In the genomic region with DNA sequence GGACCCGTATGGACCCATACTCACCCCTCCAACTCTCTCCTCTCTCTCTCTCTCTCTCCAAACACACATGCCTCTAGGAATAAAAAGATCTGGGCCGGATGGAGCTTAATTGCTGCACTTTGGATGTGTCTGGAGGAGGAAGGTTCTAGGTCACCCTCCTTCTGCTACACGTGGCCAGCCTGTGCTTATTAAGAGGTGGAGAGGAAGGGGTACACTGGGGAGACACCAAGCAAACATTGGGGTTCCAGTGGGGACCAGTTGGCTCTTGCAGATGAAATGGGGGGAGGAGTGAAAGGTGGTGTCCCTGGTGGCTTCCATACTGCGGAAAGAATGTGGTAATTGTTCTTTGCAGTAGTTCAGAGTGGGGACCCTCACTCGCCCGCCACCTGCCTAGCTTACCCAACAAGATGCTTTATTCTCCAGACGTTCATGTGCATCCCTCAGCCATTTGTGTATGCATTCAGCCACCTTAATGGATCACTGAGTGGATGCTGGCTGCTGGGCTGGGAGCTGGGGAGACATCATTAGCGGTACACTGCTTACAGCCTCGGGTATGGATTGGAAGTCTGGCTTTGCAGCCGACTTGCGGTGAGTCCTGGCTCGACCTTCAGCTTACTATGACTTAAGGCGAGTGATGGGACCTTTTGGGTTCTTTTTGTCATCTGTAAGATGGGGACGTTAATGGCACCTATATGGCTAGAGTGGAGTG, we compare ENCODE assay signal across 11 mouse cellular contexts. TPM values are rescaled to one million over a fixed set of nuclear protein-coding genes. Genes with fewer than 3 reads are reported as not detected.
DNase-seq lines count a peak whose midpoint lies in the region; ATAC-seq and TF ChIP-seq lines count a peak whose summit lies in the region.
"Had no signal": no experiment of that assay in that cellular context is flagged by ENCODE, and none has a peak within 500 bp of the region (broad histone marks: within the 10 kb centered on the region; RNA-seq: fewer than 3 reads in every experiment).

No protein-coding gene starts in this region.

- TF ChIP-seq EP300 in ES-Bruce4 (IDR thresholded peaks at IDR 0.05; ENCODE audit: insufficient read depth, low read depth, low read length), result no peak

- H3K4me3 ChIP-seq in ES-Bruce4 (ENCODE audit: low read depth, low read length), result peak overlapping the region; percentile 25
- H3K4me3 ChIP-seq in hindbrain, embryonic 13.5 days, result no peak overlapping the region

- H3K9ac ChIP-seq in ES-Bruce4 (ENCODE audit: low read depth, poor library complexity, severe bottlenecking), result no peak overlapping the region; the same call in 1 of the 2 replicates
- H3K9ac ChIP-seq in hindbrain, embryonic 13.5 days, result no peak overlapping the region; the same call in 1 of the 2 replicates

- H3K4me2 ChIP-seq in hindbrain, embryonic 13.5 days, result no peak overlapping the region

- WGBS in hindbrain, embryonic 13.5 days, result 61% methylated on average over 14 of the region's 14 CpGs

- ATAC-seq in hindbrain, embryonic 13.5 days (ENCODE audit: low FRiP score), result no peak
- ATAC-seq in inflammation-experienced regulatory T-cells, adult 6 months, result no peak

- TF ChIP-seq CTCF in ES-Bruce4 (IDR thresholded peaks at IDR 0.05; ENCODE audit: low read depth, low read length), result no peak

- peaks cover 20% of the 10 kb centered on the region for H3K4me1 ChIP-seq in ES-Bruce4 (ENCODE audit: control insufficient read depth, insufficient read depth, low read length)
- H3K4me1 ChIP-seq in hindbrain, embryonic 13.5 days (replicated peaks), result peaks cover 29% of the 10 kb centered on the region

- H3K27me3 ChIP-seq in ES-Bruce4 (ENCODE audit: control insufficient read depth, insufficient read depth, low read length, poor library complexity, severe bottlenecking), result no peaks in the 10 kb centered on the region
- H3K27me3 ChIP-seq in hindbrain, embryonic 13.5 days, result no peaks in the 10 kb centered on the region

- no peak for TF ChIP-seq POLR2A in ES-Bruce4 (IDR thresholded peaks at IDR 0.05; ENCODE audit: insufficient read depth, low read length)

- no peaks in the 10 kb centered on the region for H3K9me3 ChIP-seq in ES-Bruce4 (replicated peaks; ENCODE audit: control insufficient read depth, insufficient read depth, low read length, poor library complexity, severe bottlenecking)
- no peaks in the 10 kb centered on the region for H3K9me3 ChIP-seq in hindbrain, embryonic 13.5 days

- intact Hi-C loops in heart, postnatal 25 days (cut with DNase I), result loop anchor here (5.0 kb wide), 1 partner anchor 59 kb away; no protein-coding TSS in a partner anchor

- peak; percentile 93 for DNase-seq in heart, adult 11 months
- DNase-seq in heart, postnatal 25 days (ENCODE audit: low spot score), result no peak
- peak; percentile 4 for DNase-seq in kidney, postnatal 10 days
- no peak for DNase-seq in kidney, postnatal 14 days
- no peak for DNase-seq in testis, postnatal 14 days (ENCODE audit: low spot score)
- DNase-seq: layer of hippocampus, adult 9-11 months; lung, postnatal 14 days; right cerebral cortex, postnatal 14 days had no signal

- H3K36me3 ChIP-seq in ES-Bruce4 (ENCODE audit: control insufficient read depth, insufficient read depth, low read length, poor library complexity, severe bottlenecking), result no peaks in the 10 kb centered on the region
- H3K36me3 ChIP-seq in hindbrain, embryonic 13.5 days, result no peaks in the 10 kb centered on the region

- H3K27ac ChIP-seq in ES-Bruce4 (ENCODE audit: insufficient read depth, low read length), result peak overlapping the region; percentile 76
- H3K27ac ChIP-seq in hindbrain, embryonic 13.5 days, result peak overlapping the region; percentile 85

RNA-seq across cellular contexts. Expression of a gene that starts 14.4 kb away (rescaled TPM):
- 100 to 1,000 TPM in 1 of 2 experiments, 10 to 100 TPM in 1; 77.7 to 110 TPM for total RNA-seq in heart, postnatal 25 days (2021)
- polyA plus RNA-seq in ES-Bruce4 (2011; ENCODE audit: insufficient read depth, insufficient read length, low read depth, missing spikeins), result 102 and 103 TPM in 2 replicates
- 33.3 and 35.4 TPM in 2 replicates for polyA plus RNA-seq in hindbrain, embryonic 13.5 days (2015; fragmentation: Nextera tagmentation; extraction: Ambion mirVana)
- 100 to 1,000 TPM in 1 of 3 experiments, 10 to 100 TPM in 2; 70.4 to 110 (median 79.7) TPM for polyA plus RNA-seq in inflammation-experienced regulatory T-cells, adult 6 months (2017; shearing (Covaris generic))

Comparison
In these comparisons a context has a peak if more than half of its experiments do, and no peak if none do; other contexts are left out.
1. DNase-seq: peak in heart, adult 11 months (single experiment) and kidney, postnatal 10 days (single experiment); none in heart, postnatal 25 days (single experiment), kidney, postnatal 14 days (single experiment) and testis, postnatal 14 days (single experiment).